ENCODE assay signal across 20 mouse cellular contexts in genomic region chr5:48230430-48231080, GRCm38 (mm10).
DNase-seq lines count a peak whose midpoint lies in the region; ATAC-seq lines count a peak whose summit lies in the region.
"Had no signal": no experiment of that assay in that cellular context is flagged by ENCODE, and none has a peak within 500 bp of the region (broad histone marks: within the 10 kb centered on the region; RNA-seq: fewer than 3 reads in every experiment).

No protein-coding gene starts in this region.

- H3K4me2 ChIP-seq in kidney, embryonic 16.5 days (replicated peaks; ENCODE audit: low read depth, low read length): no peak overlapping the region
- H3K4me2 ChIP-seq in lung, embryonic 16.5 days (ENCODE audit: low read depth, low read length): no peak overlapping the region
- H3K4me2 ChIP-seq: embryonic facial prominence, embryonic 12.5 days; forebrain, embryonic 15.5 days; heart, embryonic 13.5 days had no signal

- ATAC-seq in kidney, embryonic 16.5 days (ENCODE audit: low FRiP score, low TSS enrichment): peak; percentile 57; the same call in 1 of the 2 replicates
- peak; percentile 81 for ATAC-seq in lung, embryonic 16.5 days (ENCODE audit: low read depth)
- ATAC-seq: activated CD4-positive, CD25-positive, alpha-beta regulatory T cell, adult 4 months; forebrain, embryonic 15.5 days; Patski had no signal

- no peaks in the 10 kb centered on the region for H3K36me3 ChIP-seq in kidney, embryonic 16.5 days (ENCODE audit: insufficient read depth, low read length)
- 0 out of 2 replicates have a peak, but pooled peaks cover 3% of the 10 kb centered on the region for H3K36me3 ChIP-seq in lung, embryonic 16.5 days (ENCODE audit: control insufficient read depth, insufficient read depth, low read length)
- H3K36me3 ChIP-seq: embryonic facial prominence, embryonic 12.5 days; forebrain, embryonic 15.5 days had no signal

- H3K4me3 ChIP-seq in kidney, embryonic 16.5 days (ENCODE audit: low read length): no peak overlapping the region
- no peak overlapping the region for H3K4me3 ChIP-seq in lung, embryonic 16.5 days (ENCODE audit: low read length)
- H3K4me3 ChIP-seq: embryonic facial prominence, embryonic 12.5 days; forebrain, embryonic 15.5 days; heart, embryonic 13.5 days had no signal

- no peaks in the 10 kb centered on the region for H3K9me3 ChIP-seq in kidney, embryonic 16.5 days (ENCODE audit: low read length)
- H3K9me3 ChIP-seq in lung, embryonic 16.5 days (ENCODE audit: control insufficient read depth, low read length): no peaks in the 10 kb centered on the region
- H3K9me3 ChIP-seq: embryonic facial prominence, embryonic 12.5 days; forebrain, embryonic 15.5 days; heart, embryonic 13.5 days had no signal

- H3K27me3 ChIP-seq in kidney, embryonic 16.5 days (ENCODE audit: insufficient read depth, low read length): no peaks in the 10 kb centered on the region
- no peaks in the 10 kb centered on the region for H3K27me3 ChIP-seq in lung, embryonic 16.5 days (ENCODE audit: control insufficient read depth, insufficient read depth, low read depth, low read length)
- H3K27me3 ChIP-seq: CH12.LX; embryonic facial prominence, embryonic 12.5 days; forebrain, embryonic 15.5 days; heart, embryonic 13.5 days had no signal

- H3K27ac ChIP-seq in kidney, embryonic 16.5 days (ENCODE audit: low read length): no peak overlapping the region
- peak overlapping the region; percentile 62 for H3K27ac ChIP-seq in lung, embryonic 16.5 days (ENCODE audit: low read length)
- H3K27ac ChIP-seq: embryonic facial prominence, embryonic 12.5 days; forebrain, embryonic 15.5 days; heart, embryonic 13.5 days had no signal

- H3K9ac ChIP-seq in kidney, embryonic 16.5 days (replicated peaks; ENCODE audit: low read length): no peak overlapping the region
- no peak overlapping the region for H3K9ac ChIP-seq in lung, embryonic 16.5 days (ENCODE audit: low read length)
- H3K9ac ChIP-seq: embryonic facial prominence, embryonic 12.5 days; forebrain, embryonic 15.5 days; heart, embryonic 13.5 days had no signal

- WGBS in kidney, embryonic 16.5 days: 66% methylated on average over 6 of the region's 6 CpGs
- WGBS in lung, embryonic 16.5 days: 46% methylated on average over 6 of the region's 6 CpGs

- no peaks in the 10 kb centered on the region for H3K4me1 ChIP-seq in kidney, embryonic 16.5 days (ENCODE audit: insufficient read depth, low read length)
- peaks cover 3% of the 10 kb centered on the region for H3K4me1 ChIP-seq in lung, embryonic 16.5 days (replicated peaks; ENCODE audit: control insufficient read depth, insufficient read depth, low read length)
- H3K4me1 ChIP-seq: embryonic facial prominence, embryonic 12.5 days; forebrain, embryonic 15.5 days; heart, embryonic 13.5 days had no signal

- no peak for DNase-seq in kidney, postnatal 14 days
- no peak for DNase-seq in lung, postnatal 25 days (ENCODE audit: low spot score)
- peak; percentile 5 for DNase-seq in lung, postnatal 10 days
- DNase-seq in lung, postnatal 4 days: peak; percentile 8 to 37
- no peak for DNase-seq in layer of hippocampus, adult 8-10 months (ENCODE audit: low spot score in 2 of 2)
- DNase-seq: adrenal gland, postnatal 14 days; cerebellum, adult 11-12 months; cerebellum, adult 9-10 months; cerebellum, postnatal 25 days; gastrocnemius, postnatal 36 days; heart, adult 11 months; heart, postnatal 36 days had no signal

Comparison
In these comparisons a context has a peak if more than half of its experiments do, and no peak if none do; other contexts are left out.
1. DNase-seq: peak in lung, postnatal 10 days (single experiment) and lung, postnatal 4 days (2 of 2); none in kidney, postnatal 14 days (single experiment), lung, postnatal 25 days (single experiment) and layer of hippocampus, adult 8-10 months (0 of 2).